8 mouse cellular contexts compared by ENCODE assay signal in genomic region chr16:4679121-4680018, GRCm38 (mm10). TPM values are rescaled to one million over a fixed set of nuclear protein-coding genes. Genes with fewer than 3 reads are reported as not detected.
DNase-seq lines count a peak whose midpoint lies in the region; ATAC-seq and TF ChIP-seq lines count a peak whose summit lies in the region.

Coro7 (minus strand) TSS chr16:4679777.

- under 1% methylated on average over 47 of the region's 47 CpGs for WGBS in hindbrain, embryonic 13.5 days

- in situ Hi-C loops in Patski (cut with MboI; ENCODE audit: low pct_unique_long_range_greater_than_20kb) = loop anchor here (25.0 kb wide), 1 partner anchor 458 kb away; the partner anchor contains the start of genes Ppl and Sec14l5

- no peaks in the 10 kb centered on the region for H3K9me3 ChIP-seq in hindbrain, embryonic 13.5 days

- TF ChIP-seq CTCF in Patski (IDR thresholded peaks at IDR 0.05) = no peak

- no peaks in the 10 kb centered on the region for H3K27me3 ChIP-seq in Patski
- H3K27me3 ChIP-seq in hindbrain, embryonic 13.5 days = no peaks in the 10 kb centered on the region

- H3K27ac ChIP-seq in hindbrain, embryonic 13.5 days = peak within 1 kb of the TSS; percentile 48

- peak; percentile 53 for DNase-seq in Patski (ENCODE audit: low read depth, low spot score)
- peak; percentile 89 to 92 for DNase-seq in cerebellum, postnatal 14 days
- DNase-seq in frontal cortex, postnatal 14 days (ENCODE audit: low spot score in 2 of 2) = peak; percentile 76 to 83
- DNase-seq in layer of hippocampus, postnatal 25 days (ENCODE audit: extremely low spot score in 1 of 2, low spot score in 1 of 2) = peak; percentile 59 to 69
- DNase-seq in lung, postnatal 25 days (ENCODE audit: low spot score) = peak; percentile 96
- peak; percentile 95 for DNase-seq in retina, embryonic 14.5 days (ENCODE audit: low spot score)
- peak; percentile 93 for DNase-seq in thymus, postnatal 4 days

- H3K9ac ChIP-seq in hindbrain, embryonic 13.5 days = peak within 1 kb of the TSS; percentile 84

- H3K4me3 ChIP-seq in hindbrain, embryonic 13.5 days = peak within 1 kb of the TSS; percentile 65

- H3K36me3 ChIP-seq in hindbrain, embryonic 13.5 days = peaks cover 21% of the 10 kb centered on the region

- peak; percentile 82 for ATAC-seq in Patski
- peak; percentile 88 for ATAC-seq in hindbrain, embryonic 13.5 days (ENCODE audit: low FRiP score)

- CTCF ChIA-PET in Patski (lab: Charles Lee) = interaction anchor here (1.5 to 2.7 kb wide), 2 partner anchors 12 to 48 kb away, joined by 4 to 13 read pairs; no protein-coding TSS in a partner anchor

- POLR2A ChIA-PET in Patski (lab: Charles Lee) = no interaction called here

- peaks cover 24% of the 10 kb centered on the region for H3K4me1 ChIP-seq in hindbrain, embryonic 13.5 days (replicated peaks)

- H3K4me2 ChIP-seq in hindbrain, embryonic 13.5 days = peak within 1 kb of the TSS; percentile 97

RNA-seq across cellular contexts. Expression of gene Coro7, which starts in this region (rescaled TPM):
- polyA plus RNA-seq in Patski (2021) = 28.4 TPM
- polyA plus RNA-seq in hindbrain, embryonic 13.5 days (2015; fragmentation: Nextera tagmentation; extraction: Ambion mirVana) = 29.1 and 30.7 TPM in 2 replicates
- total RNA-seq in layer of hippocampus, postnatal 25 days (2021) = 10 to 100 TPM; 78.6 to 96.5 TPM

Comparison
In these comparisons a context has a peak if more than half of its experiments do, and no peak if none do; other contexts are left out.
1. Peak in every context shown above with its lines: DNase-seq, ATAC-seq, H3K4me3 ChIP-seq and H3K27ac ChIP-seq.